Mouse (Mus musculus) midbrain, embryonic 16.5 days (tissue): ENCODE measurements around the gene Ikzf3. TPM values are rescaled to one million over a fixed set of nuclear protein-coding genes. Genes with fewer than 3 reads are reported as not detected.

ENCODE experiments used
- ATAC-seq: fragments of 200-750 bp; cut with Nextera tagmentation; 2 replicates; pipeline ENCODE4 v1.8.0; 2017; ENCODE audit warnings: moderate TSS enrichment
- H3K27ac ChIP-seq: fragments of 300-500 bp; sonication (generic); 2 replicates; pipeline ENCODE4 v1.5.1; 2014; ENCODE audit warnings: mild to moderate bottlenecking, low read length, mixed read lengths
- H3K27me3 ChIP-seq: fragments of 300-500 bp; sonication (generic); 2 replicates; pipeline ENCODE4 v1.6.1; 2014; ENCODE audit warnings: low read depth, low read length, mixed read lengths; ENCODE audit not compliant: control insufficient read depth, insufficient read depth
- H3K36me3 ChIP-seq: fragments of 300-500 bp; sonication (generic); 2 replicates; pipeline ENCODE4 v1.6.1; 2014; ENCODE audit warnings: mild to moderate bottlenecking, low read length, moderate library complexity, mixed read lengths; ENCODE audit not compliant: control insufficient read depth, insufficient read depth
- H3K4me1 ChIP-seq: fragments of 300-500 bp; sonication (generic); 2 replicates; pipeline ENCODE4 v1.6.1; 2014; ENCODE audit warnings: mild to moderate bottlenecking, low read length, mixed read lengths; ENCODE audit not compliant: control insufficient read depth, insufficient read depth
- H3K4me2 ChIP-seq: fragments of 300-500 bp; sonication (generic); 2 replicates; pipeline ENCODE4 v1.6.1; 2014; ENCODE audit warnings: mild to moderate bottlenecking, low read length, mixed read lengths
- H3K4me3 ChIP-seq: fragments of 300-500 bp; sonication (generic); 2 replicates; pipeline ENCODE4 v1.5.1; 2014; ENCODE audit warnings: low read depth, mild to moderate bottlenecking, low read length, moderate library complexity, mixed read lengths
- H3K9ac ChIP-seq: fragments of 300-500 bp; sonication (generic); 2 replicates; pipeline ENCODE4 v1.6.1; 2014; ENCODE audit warnings: low read depth, low read length, mixed read lengths
- H3K9me3 ChIP-seq: fragments of 300-500 bp; sonication (generic); replicated peaks from 2 replicates; pipeline ENCODE4 v1.6.1; 2014; ENCODE audit warnings: mild to moderate bottlenecking, low read length, mixed read lengths; ENCODE audit not compliant: control insufficient read depth, poor library complexity, severe bottlenecking
- WGBS: fragments of 180-500 bp; shearing (Covaris S2); extraction: QIAGEN DNeasy Blood & Tissue Kit; methylation state at CpG from one replicate; pipeline ENCODE4 v1.1.7; 2014; 5-methylcytosine and 5-hydroxymethylcytosine counted together
- polyA plus RNA-seq: library from polyadenylated mRNA; unstranded; fragments of >200 nt; fragmentation: Nextera tagmentation; extraction: Ambion mirVana; gene quantifications from 2 replicates; pipeline ENCODE4 v1.2.1, GENCODE M21; 2015

The Ikzf3 gene
- polyA plus RNA-seq, 1 experiment from 2014 or later: not detected

DNA sequence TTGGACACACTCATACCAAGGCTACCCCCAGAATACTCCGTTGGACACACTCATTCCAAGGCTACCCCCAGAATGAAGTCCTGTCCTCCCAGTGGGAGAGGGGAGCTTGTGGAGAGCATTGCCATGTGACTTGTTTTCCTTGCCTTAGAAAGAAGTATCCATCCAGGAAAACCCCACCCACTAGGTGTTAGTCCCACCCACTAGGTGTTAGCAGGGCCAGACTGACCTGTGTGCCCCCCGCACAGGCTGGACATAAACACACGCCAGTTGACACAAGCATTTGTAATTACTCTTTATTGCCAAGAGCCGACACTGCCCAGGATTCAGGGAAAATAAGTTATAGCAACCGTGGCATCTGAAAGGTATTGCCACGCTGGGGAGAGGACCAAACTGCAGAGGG lies 108.4 kb downstream of the Ikzf3 start:
- Histone ChIP-seq H3K9me3 (no peaks in the 10 kb centered on the region), H3K36me3 (no peaks in the 10 kb centered on the region), H3K9ac (no peak overlapping the region), H3K4me3 (no peak overlapping the region), H3K4me1 (peaks cover 6% of the 10 kb centered on the region; the same call in 1 of the 2 replicates), H3K4me2 (no peak overlapping the region), H3K27me3 (no peaks in the 10 kb centered on the region), H3K27ac (no peak overlapping the region)
- no peak for ATAC-seq
- 89% methylated on average over 6 of the region's 6 CpGs for WGBS

DNA sequence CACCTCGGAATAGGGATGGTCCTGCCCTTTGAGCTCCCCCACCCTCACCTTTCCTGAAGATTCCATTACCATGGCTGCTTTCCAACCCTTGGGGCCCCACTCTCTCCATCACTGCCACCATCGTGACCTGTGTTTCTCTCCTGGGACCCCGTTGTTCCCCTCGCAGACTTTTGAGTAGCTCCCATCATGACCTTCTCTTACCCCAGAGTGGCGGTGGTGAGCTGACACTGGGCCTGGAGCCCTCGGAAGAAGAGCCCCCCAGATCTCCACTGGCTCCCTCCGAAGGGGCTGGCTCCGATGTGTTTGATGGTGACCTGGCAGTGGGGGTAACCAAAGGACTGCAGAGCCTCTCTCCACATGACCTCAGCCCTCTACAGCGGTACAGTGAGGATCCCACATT lies 110.1 kb downstream of the Ikzf3 start:
- no peaks in the 10 kb centered on the region for H3K9me3 ChIP-seq
- H3K27ac ChIP-seq: no peak overlapping the region
- no peak for ATAC-seq
- no peak overlapping the region for H3K4me3 ChIP-seq
- WGBS: 90% methylated on average over 9 of the region's 9 CpGs
- H3K9ac ChIP-seq: no peak overlapping the region
- no peaks in the 10 kb centered on the region for H3K36me3 ChIP-seq
- no peaks in the 10 kb centered on the region for H3K27me3 ChIP-seq
- no peak overlapping the region for H3K4me2 ChIP-seq
- H3K4me1 ChIP-seq: peaks cover 6% of the 10 kb centered on the region; the same call in 1 of the 2 replicates

DNA sequence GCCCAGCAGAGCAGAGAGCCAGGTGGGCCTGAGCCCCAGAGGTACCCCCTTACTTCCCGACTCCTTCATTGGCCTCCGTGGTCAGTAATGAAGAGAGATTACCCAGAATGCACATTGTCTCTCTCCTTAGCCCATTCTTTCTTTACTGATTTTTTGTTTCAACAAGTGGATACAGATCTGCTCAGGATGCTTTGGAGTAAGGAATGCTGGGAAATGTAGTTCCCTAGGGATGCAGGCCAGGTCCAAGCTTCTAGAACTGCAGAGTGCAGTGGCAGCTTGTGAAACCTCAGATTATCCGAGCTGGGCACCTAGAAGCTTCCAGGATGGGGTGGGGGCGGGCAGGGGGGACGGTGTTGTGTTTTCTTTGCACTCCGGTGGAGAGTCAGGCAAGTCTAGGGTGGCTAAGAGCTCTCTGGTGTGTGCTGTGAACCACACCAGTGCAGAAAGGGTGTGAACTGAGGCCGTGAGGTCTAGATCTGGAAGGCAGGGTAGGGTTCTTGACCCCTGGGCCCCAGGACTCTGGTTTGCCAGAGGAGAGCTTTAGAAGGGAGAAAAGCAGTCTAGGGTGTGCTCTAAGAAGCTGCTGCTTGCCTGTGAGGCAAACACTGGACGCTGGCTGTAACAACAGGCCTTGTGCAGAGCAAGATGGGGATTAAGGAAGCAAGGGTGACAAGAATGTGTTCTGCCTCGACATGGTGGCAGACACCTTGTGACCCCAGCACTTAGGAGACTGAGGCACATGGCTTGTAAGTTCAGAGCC lies 113.9 kb downstream of the Ikzf3 start:
- 83% methylated on average over 9 of the region's 9 CpGs for WGBS
- Histone ChIP-seq H3K9me3 (no peaks in the 10 kb centered on the region), H3K4me1 (no peaks in the 10 kb centered on the region), H3K9ac (no peak overlapping the region), H3K4me3 (no peak overlapping the region), H3K4me2 (no peak overlapping the region), H3K27ac (no peak overlapping the region), H3K27me3 (no peaks in the 10 kb centered on the region), H3K36me3 (no peaks in the 10 kb centered on the region)
- ATAC-seq: no peak

DNA sequence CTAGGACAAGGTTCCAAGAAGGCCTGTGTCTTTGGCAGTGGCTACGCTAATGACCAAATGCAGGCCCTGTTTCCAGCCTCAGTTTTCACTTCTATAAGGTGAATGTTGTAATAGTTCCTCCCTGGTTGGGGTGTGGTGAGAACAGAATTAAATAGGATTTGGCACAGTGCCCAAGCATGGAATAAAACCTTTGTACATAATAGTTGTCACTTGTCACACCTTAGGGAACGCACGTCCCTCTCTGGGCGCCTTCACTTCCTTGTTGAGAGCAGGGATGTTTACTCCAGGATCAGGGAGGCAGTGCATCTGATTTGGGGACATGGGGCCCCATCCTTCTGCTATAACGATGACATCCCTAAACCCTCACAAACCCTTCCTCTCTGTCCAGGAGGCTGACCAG lies 117.4 kb downstream of the Ikzf3 start:
- no peak for ATAC-seq

DNA sequence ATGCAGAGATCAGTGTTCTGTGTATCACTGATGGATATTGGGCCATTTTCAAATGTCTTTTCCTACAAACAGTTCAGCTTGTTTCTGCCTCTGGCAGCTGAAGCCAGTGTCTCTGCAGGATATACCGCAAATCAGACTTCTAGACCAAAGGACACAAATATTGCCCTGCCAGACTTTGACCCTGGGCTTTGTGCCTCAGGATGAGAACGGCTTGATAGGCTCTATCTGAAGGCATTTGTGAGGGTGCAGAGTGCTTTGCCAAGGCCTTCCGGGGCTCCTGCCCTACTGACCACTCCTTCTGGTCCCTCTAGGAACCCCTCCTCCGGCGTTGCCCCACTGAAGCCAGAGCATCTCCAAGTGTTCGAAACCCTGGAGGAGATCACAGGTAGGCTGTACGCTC lies 119.2 kb downstream of the Ikzf3 start:
- H3K9me3 ChIP-seq: no peaks in the 10 kb centered on the region
- no peak overlapping the region for H3K4me3 ChIP-seq
- no peaks in the 10 kb centered on the region for H3K36me3 ChIP-seq
- H3K27ac ChIP-seq: no peak overlapping the region
- WGBS: 94% methylated on average over 7 of the region's 7 CpGs
- no peaks in the 10 kb centered on the region for H3K4me1 ChIP-seq
- no peak overlapping the region for H3K4me2 ChIP-seq
- H3K9ac ChIP-seq: no peak overlapping the region
- H3K27me3 ChIP-seq: no peaks in the 10 kb centered on the region
- no peak for ATAC-seq

More for the DNA sequence above, 117.4 kb downstream of the Ikzf3 start:
- no peaks in the 10 kb centered on the region for H3K4me1 ChIP-seq
- H3K4me2 ChIP-seq: no peak overlapping the region
- no peak overlapping the region for H3K4me3 ChIP-seq
- H3K27ac ChIP-seq: no peak overlapping the region
- H3K9ac ChIP-seq: no peak overlapping the region
- 87% methylated on average over 5 of the region's 5 CpGs for WGBS
- no peaks in the 10 kb centered on the region for H3K9me3 ChIP-seq
- no peaks in the 10 kb centered on the region for H3K36me3 ChIP-seq
- H3K27me3 ChIP-seq: no peaks in the 10 kb centered on the region

DNA sequence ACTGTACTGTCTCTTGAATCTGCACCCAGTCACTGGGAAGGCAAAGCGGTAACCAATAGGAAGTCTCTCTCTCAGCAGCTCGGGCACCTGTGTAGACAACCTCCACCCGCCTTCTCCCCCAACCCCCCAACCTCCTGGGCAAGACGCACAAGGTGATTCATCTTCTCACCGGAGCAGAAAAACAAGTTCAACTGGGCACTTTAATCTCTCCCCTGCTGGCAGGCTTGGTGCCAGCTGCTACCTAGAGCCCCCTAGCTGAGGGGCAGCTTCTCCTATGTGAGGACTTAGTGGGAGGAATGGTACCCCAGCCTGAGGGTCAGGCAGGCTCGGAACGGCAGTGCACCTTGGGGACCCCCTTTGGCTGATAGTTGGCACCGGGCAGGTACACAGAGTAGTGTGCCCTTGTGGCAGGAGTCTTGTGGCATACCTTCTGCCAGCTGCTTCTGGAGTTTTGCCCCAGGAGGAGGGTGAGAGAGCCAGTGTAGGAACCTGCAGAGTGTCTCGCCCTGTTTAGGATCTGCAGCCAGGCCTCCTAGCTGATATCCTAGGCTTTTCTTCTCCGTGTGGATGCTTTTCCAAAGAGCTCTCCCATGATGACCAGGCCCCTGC lies 126.8 kb downstream of the Ikzf3 start:
- H3K4me1 ChIP-seq: no peaks in the 10 kb centered on the region
- 86% methylated on average over 10 of the region's 10 CpGs for WGBS
- H3K4me2 ChIP-seq: no peak overlapping the region
- no peak overlapping the region for H3K9ac ChIP-seq
- no peaks in the 10 kb centered on the region for H3K9me3 ChIP-seq
- no peaks in the 10 kb centered on the region for H3K36me3 ChIP-seq
- H3K4me3 ChIP-seq: no peak overlapping the region
- no peak overlapping the region for H3K27ac ChIP-seq
- no peak for ATAC-seq
- H3K27me3 ChIP-seq: peaks cover 2% of the 10 kb centered on the region; the same call in 1 of the 2 replicates

DNA sequence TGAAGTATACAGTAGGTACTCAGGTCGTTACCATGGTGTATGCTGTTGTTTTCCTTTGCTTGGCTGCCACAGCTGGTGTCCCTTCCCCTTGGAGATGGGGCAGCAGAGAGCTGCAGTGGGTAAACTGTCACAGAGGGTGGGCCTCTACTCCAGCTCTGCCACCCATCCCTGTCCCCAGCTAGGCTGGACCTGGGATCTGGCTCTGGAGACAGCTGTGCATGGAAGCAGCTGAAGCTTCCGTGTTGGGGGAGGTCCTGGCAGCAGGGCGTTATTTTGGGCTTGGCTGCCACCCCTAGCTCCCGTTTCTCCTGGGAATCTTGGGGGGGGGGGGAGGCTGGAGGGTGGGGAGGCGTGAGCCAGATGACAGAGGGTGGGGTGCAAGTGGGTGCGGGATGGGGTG lies 127.6 kb downstream of the Ikzf3 start:
- Histone ChIP-seq H3K9me3 (no peaks in the 10 kb centered on the region), H3K27me3 (peaks cover 8% of the 10 kb centered on the region), H3K9ac (no peak overlapping the region), H3K4me3 (no peak overlapping the region), H3K4me1 (0 out of 2 replicates have a peak, but pooled peaks cover 4% of the 10 kb centered on the region), H3K27ac (no peak overlapping the region), H3K4me2 (no peak overlapping the region), H3K36me3 (no peaks in the 10 kb centered on the region)
- 83% methylated on average over 5 of the region's 6 CpGs for WGBS
- ATAC-seq: no peak

DNA sequence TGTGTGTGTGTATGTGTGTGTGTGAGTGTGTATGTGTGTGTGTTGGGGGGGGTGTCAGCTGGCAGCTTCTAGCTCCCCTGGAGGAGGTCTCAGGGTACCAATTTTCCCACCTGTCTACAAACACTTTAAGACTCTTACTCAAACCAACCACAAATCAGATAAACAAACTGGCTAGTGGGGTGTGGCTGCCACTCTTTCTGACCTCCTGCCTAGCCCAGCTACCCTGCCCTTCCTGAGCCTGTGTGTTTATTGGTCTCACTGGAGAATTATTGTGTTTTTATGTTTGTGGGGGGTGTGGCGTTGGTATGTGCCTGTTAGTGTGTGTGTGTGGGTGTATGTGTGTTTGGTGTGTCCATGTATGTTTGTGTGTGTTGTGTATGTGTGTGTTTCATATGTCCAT lies 128.8 kb downstream of the Ikzf3 start:
- H3K4me1 ChIP-seq: peaks cover 14% of the 10 kb centered on the region
- no peak overlapping the region for H3K4me2 ChIP-seq
- no peak overlapping the region for H3K4me3 ChIP-seq
- peaks cover 14% of the 10 kb centered on the region for H3K27me3 ChIP-seq
- H3K9me3 ChIP-seq: no peaks in the 10 kb centered on the region
- ATAC-seq: no peak
- no peaks in the 10 kb centered on the region for H3K36me3 ChIP-seq
- 100% methylated on average over 1 of the region's 1 CpGs for WGBS
- no peak overlapping the region for H3K9ac ChIP-seq
- H3K27ac ChIP-seq: no peak overlapping the region
